Mouse (Mus musculus): ENCODE measurements around the gene Zbtb20. TPM values are rescaled to one million over a fixed set of nuclear protein-coding genes. Genes with fewer than 3 reads are reported as not detected.

Zbtb20 gene
- polyA plus RNA-seq, 1 experiment from 2014 or later = 53.9 TPM

GRCm38 (mm10) chr16:43572766-43573165 is 697.1 kb downstream of the Zbtb20 start:
- Histone ChIP-seq H3K27ac (replicated peaks) (peak overlapping the region; percentile 54), H3K9ac (replicated peaks) (no peak overlapping the region), H3K4me1 (peaks cover 35% of the 10 kb centered on the region), H3K9me3 (replicated peaks) (no peaks in the 10 kb centered on the region), H3K36me3 (no peaks in the 10 kb centered on the region), H3K4me3 (replicated peaks) (no peak overlapping the region), H3K4me2 (no peak overlapping the region), H3K27me3 (replicated peaks) (no peaks in the 10 kb centered on the region)
- WGBS = 64% methylated on average over 10 of the region's 10 CpGs
- no peak for ATAC-seq (ENCODE audit: low FRiP score)

- H3K9ac ChIP-seq (replicated peaks) = no peak overlapping the region
- H3K4me2 ChIP-seq = peak overlapping the region; percentile 9; the same call in 1 of the 2 replicates
- 36% methylated on average over 14 of the region's 14 CpGs for WGBS
Observed at GRCm38 (mm10) chr16:43573181-43573833, 697.6 kb downstream of the Zbtb20 start.

GRCm38 (mm10) chr16:43574006-43574764 is 698.5 kb downstream of the Zbtb20 start:
- 53% methylated on average over 7 of the region's 7 CpGs for WGBS
- Histone ChIP-seq H3K36me3 (peaks cover under 1% of the 10 kb centered on the region), H3K9me3 (replicated peaks) (no peaks in the 10 kb centered on the region), H3K9ac (replicated peaks) (no peak overlapping the region), H3K4me2 (no peak overlapping the region), H3K4me3 (replicated peaks) (no peak overlapping the region), H3K27ac (replicated peaks) (peak overlapping the region; percentile 54), H3K4me1 (peaks cover 41% of the 10 kb centered on the region), H3K27me3 (replicated peaks) (no peaks in the 10 kb centered on the region)
- peak; percentile 74 for ATAC-seq (ENCODE audit: low FRiP score)

More at GRCm38 (mm10) chr16:43573181-43573833, 697.6 kb downstream of the Zbtb20 start:
- ATAC-seq (ENCODE audit: low FRiP score) = peak; percentile 43; the same call in 1 of the 2 replicates
- Histone ChIP-seq H3K27ac (replicated peaks) (peak overlapping the region; percentile 54), H3K4me1 (peaks cover 37% of the 10 kb centered on the region), H3K36me3 (no peaks in the 10 kb centered on the region), H3K9me3 (replicated peaks) (no peaks in the 10 kb centered on the region), H3K4me3 (replicated peaks) (no peak overlapping the region), H3K27me3 (replicated peaks) (no peaks in the 10 kb centered on the region)

- Histone ChIP-seq H3K36me3 (peaks cover 4% of the 10 kb centered on the region), H3K4me1 (peaks cover 43% of the 10 kb centered on the region), H3K9me3 (replicated peaks) (no peaks in the 10 kb centered on the region), H3K27ac (replicated peaks) (peak overlapping the region; percentile 54; the same call in 1 of the 2 replicates), H3K4me2 (no peak overlapping the region), H3K27me3 (replicated peaks) (no peaks in the 10 kb centered on the region), H3K9ac (replicated peaks) (no peak overlapping the region), H3K4me3 (replicated peaks) (no peak overlapping the region)
- no peak for ATAC-seq (ENCODE audit: low FRiP score)
- 40% methylated on average over 4 of the region's 4 CpGs for WGBS
Observed at GRCm38 (mm10) chr16:43575066-43575465, 699.4 kb downstream of the Zbtb20 start.

GRCm38 (mm10) chr16:43575507-43575906 is 699.8 kb downstream of the Zbtb20 start:
- Histone ChIP-seq H3K9ac (replicated peaks) (no peak overlapping the region), H3K4me1 (peaks cover 43% of the 10 kb centered on the region), H3K27ac (replicated peaks) (0 out of 2 replicates have a peak overlapping the region, but pooled peaks have one; percentile 0), H3K4me2 (no peak overlapping the region), H3K4me3 (replicated peaks) (no peak overlapping the region), H3K36me3 (peaks cover 4% of the 10 kb centered on the region), H3K27me3 (replicated peaks) (no peaks in the 10 kb centered on the region), H3K9me3 (replicated peaks) (no peaks in the 10 kb centered on the region)
- 54% methylated on average over 9 of the region's 9 CpGs for whole genome bisulfite sequencing
- no peak for ATAC-seq (ENCODE audit: low FRiP score)

- H3K27me3 ChIP-seq (replicated peaks) = no peaks in the 10 kb centered on the region
- H3K4me1 ChIP-seq = peaks cover 51% of the 10 kb centered on the region
- 25% methylated on average over 10 of the region's 10 CpGs for WGBS
- H3K4me2 ChIP-seq = no peak overlapping the region
- H3K4me3 ChIP-seq (replicated peaks) = no peak overlapping the region
- ATAC-seq (ENCODE audit: low FRiP score) = no peak
- no peak overlapping the region for H3K9ac ChIP-seq (replicated peaks)
- H3K27ac ChIP-seq (replicated peaks) = peak overlapping the region; percentile 54
- H3K36me3 ChIP-seq = peaks cover 4% of the 10 kb centered on the region
- H3K9me3 ChIP-seq (replicated peaks) = no peaks in the 10 kb centered on the region
Observed at GRCm38 (mm10) chr16:43577399-43577798, 701.7 kb downstream of the Zbtb20 start.

GRCm38 (mm10) chr16:43578351-43578750 is 702.7 kb downstream of the Zbtb20 start:
- WGBS = 45% methylated on average over 5 of the region's 5 CpGs
- ATAC-seq (ENCODE audit: low FRiP score) = no peak
- Histone ChIP-seq H3K9ac (replicated peaks) (no peak overlapping the region), H3K4me3 (replicated peaks) (no peak overlapping the region), H3K27me3 (replicated peaks) (no peaks in the 10 kb centered on the region), H3K36me3 (peaks cover 4% of the 10 kb centered on the region), H3K9me3 (replicated peaks) (no peaks in the 10 kb centered on the region), H3K27ac (replicated peaks) (no peak overlapping the region), H3K4me1 (peaks cover 47% of the 10 kb centered on the region), H3K4me2 (no peak overlapping the region)

- Histone ChIP-seq H3K9me3 (replicated peaks) (no peaks in the 10 kb centered on the region), H3K9ac (replicated peaks) (no peak overlapping the region), H3K4me2 (no peak overlapping the region), H3K4me1 (peaks cover 43% of the 10 kb centered on the region), H3K4me3 (replicated peaks) (no peak overlapping the region), H3K27me3 (replicated peaks) (no peaks in the 10 kb centered on the region), H3K36me3 (peaks cover 4% of the 10 kb centered on the region), H3K27ac (replicated peaks) (no peak overlapping the region)
- WGBS = 88% methylated on average over 4 of the region's 4 CpGs
- no peak for ATAC-seq (ENCODE audit: low FRiP score)
Observed at GRCm38 (mm10) chr16:43579111-43579510, 703.4 kb downstream of the Zbtb20 start.

- no peak for ATAC-seq (ENCODE audit: low FRiP score)
- Histone ChIP-seq H3K27me3 (replicated peaks) (no peaks in the 10 kb centered on the region), H3K4me1 (peaks cover 32% of the 10 kb centered on the region), H3K27ac (replicated peaks) (no peak overlapping the region), H3K9ac (replicated peaks) (no peak overlapping the region), H3K4me3 (replicated peaks) (no peak overlapping the region), H3K4me2 (no peak overlapping the region), H3K9me3 (replicated peaks) (no peaks in the 10 kb centered on the region), H3K36me3 (peaks cover 4% of the 10 kb centered on the region)
- 95% methylated on average over 6 of the region's 6 CpGs for WGBS
Observed at GRCm38 (mm10) chr16:43580321-43580822, 704.7 kb downstream of the Zbtb20 start.

- WGBS = 37% methylated on average over 4 of the region's 4 CpGs
- no peaks in the 10 kb centered on the region for H3K27me3 ChIP-seq (replicated peaks)
- H3K4me1 ChIP-seq = peaks cover 25% of the 10 kb centered on the region
- peaks cover 4% of the 10 kb centered on the region for H3K36me3 ChIP-seq
- H3K4me2 ChIP-seq = no peak overlapping the region
- no peak overlapping the region for H3K4me3 ChIP-seq (replicated peaks)
- H3K9me3 ChIP-seq (replicated peaks) = no peaks in the 10 kb centered on the region
- no peak overlapping the region for H3K27ac ChIP-seq (replicated peaks)
- no peak overlapping the region for H3K9ac ChIP-seq (replicated peaks)
- no peak for ATAC-seq (ENCODE audit: low FRiP score)
Observed at GRCm38 (mm10) chr16:43581551-43581950, 705.9 kb downstream of the Zbtb20 start.

- H3K4me2 ChIP-seq = no peak overlapping the region
- 92% methylated on average over 4 of the region's 4 CpGs for WGBS
- H3K4me1 ChIP-seq = peaks cover 11% of the 10 kb centered on the region; the same call in 1 of the 2 replicates
- H3K27me3 ChIP-seq (replicated peaks) = no peaks in the 10 kb centered on the region
- H3K9me3 ChIP-seq (replicated peaks) = no peaks in the 10 kb centered on the region
- H3K9ac ChIP-seq (replicated peaks) = no peak overlapping the region
- H3K36me3 ChIP-seq = no peaks in the 10 kb centered on the region
- no peak for ATAC-seq (ENCODE audit: low FRiP score)
- H3K27ac ChIP-seq (replicated peaks) = no peak overlapping the region
- no peak overlapping the region for H3K4me3 ChIP-seq (replicated peaks)
Observed at GRCm38 (mm10) chr16:43586859-43587429, 711.3 kb downstream of the Zbtb20 start.

Measured in neural tube, embryonic 15.5 days (tissue).